Mouse (Mus musculus) lung, postnatal 10 days (tissue): ENCODE measurements at regions not wholly inside any gene's neighbourhood (a gene's known extent, or its start where the extent isn't known, plus 50 kb on each side); places are given as distances from the start of the nearest gene placed in this dataset.
A peak's percentile ranks its signal among the peaks of the same experiment; 100 is the strongest.

Source experiments
- DNase-seq: peaks from one replicate; pipeline ENCODE4 v3.0.0; 2021

GRCm38 (mm10) chr14:99621538-99621937 lies 323.0 kb downstream of the Klf5 start:
- no peak for DNase-seq

GRCm38 (mm10) chr14:99624380-99625327 lies 326.2 kb downstream of the Klf5 start:
- no peak for DNase-seq

GRCm38 (mm10) chr14:99627615-99628014 lies 329.1 kb downstream of the Klf5 start:
- no peak for DNase-seq

GRCm38 (mm10) chr14:99631092-99631491 lies 332.6 kb downstream of the Klf5 start:
- peak; percentile 3 for DNase-seq

- no peak for DNase-seq
Measured at GRCm38 (mm10) chr14:99632444-99632843, 334.0 kb downstream of the Klf5 start.

GRCm38 (mm10) chr14:99635556-99636150 lies 337.2 kb downstream of the Klf5 start:
- DNase-seq: no peak

- no peak for DNase-seq
Measured at GRCm38 (mm10) chr14:99641475-99642453, 343.3 kb downstream of the Klf5 start.

- DNase-seq: no peak
Measured at GRCm38 (mm10) chr14:99646323-99646722, 347.8 kb downstream of the Klf5 start.

- no peak for DNase-seq
Measured at GRCm38 (mm10) chr14:99674399-99674798, 375.9 kb downstream of the Klf5 start.

GRCm38 (mm10) chr14:99687062-99687806 lies 388.7 kb downstream of the Klf5 start:
- no peak for DNase-seq

GRCm38 (mm10) chr14:99688415-99688814 lies 389.9 kb downstream of the Klf5 start:
- DNase-seq: no peak

GRCm38 (mm10) chr14:99696301-99696700 lies 397.8 kb downstream of the Klf5 start:
- DNase-seq: no peak

GRCm38 (mm10) chr14:99699545-99699944 lies 401.1 kb downstream of the Klf5 start:
- no peak for DNase-seq

- peak; percentile 7 for DNase-seq
Measured at GRCm38 (mm10) chr14:99706004-99706403, 407.5 kb downstream of the Klf5 start.

- no peak for DNase-seq
Measured at GRCm38 (mm10) chr14:99708066-99708465, 409.6 kb downstream of the Klf5 start.

- DNase-seq: no peak
Measured at GRCm38 (mm10) chr14:99709764-99710163, 411.3 kb downstream of the Klf5 start.

- no peak for DNase-seq
Measured at GRCm38 (mm10) chr14:99710656-99711177, 412.2 kb downstream of the Klf5 start.

- DNase-seq: no peak
Measured at GRCm38 (mm10) chr14:99712624-99713023, 414.1 kb downstream of the Klf5 start.

- no peak for DNase-seq
Measured at GRCm38 (mm10) chr14:99713069-99713830, 414.8 kb downstream of the Klf5 start.

- DNase-seq: no peak
Measured at GRCm38 (mm10) chr14:99733474-99734199, 435.1 kb downstream of the Klf5 start.

- no peak for DNase-seq
Measured at GRCm38 (mm10) chr14:99734200-99734567, 435.7 kb downstream of the Klf5 start.
